Mouse (Mus musculus): ENCODE results near the gene Arhgap22. TPM values are rescaled to one million over a fixed set of nuclear protein-coding genes. Genes with fewer than 3 reads are reported as not detected.

The Arhgap22 gene
- polyA plus RNA-seq (2017; shearing (Covaris generic)), result under 1 TPM in 1 of 3 experiments, not detected in 2; 0.18 TPM

DNA sequence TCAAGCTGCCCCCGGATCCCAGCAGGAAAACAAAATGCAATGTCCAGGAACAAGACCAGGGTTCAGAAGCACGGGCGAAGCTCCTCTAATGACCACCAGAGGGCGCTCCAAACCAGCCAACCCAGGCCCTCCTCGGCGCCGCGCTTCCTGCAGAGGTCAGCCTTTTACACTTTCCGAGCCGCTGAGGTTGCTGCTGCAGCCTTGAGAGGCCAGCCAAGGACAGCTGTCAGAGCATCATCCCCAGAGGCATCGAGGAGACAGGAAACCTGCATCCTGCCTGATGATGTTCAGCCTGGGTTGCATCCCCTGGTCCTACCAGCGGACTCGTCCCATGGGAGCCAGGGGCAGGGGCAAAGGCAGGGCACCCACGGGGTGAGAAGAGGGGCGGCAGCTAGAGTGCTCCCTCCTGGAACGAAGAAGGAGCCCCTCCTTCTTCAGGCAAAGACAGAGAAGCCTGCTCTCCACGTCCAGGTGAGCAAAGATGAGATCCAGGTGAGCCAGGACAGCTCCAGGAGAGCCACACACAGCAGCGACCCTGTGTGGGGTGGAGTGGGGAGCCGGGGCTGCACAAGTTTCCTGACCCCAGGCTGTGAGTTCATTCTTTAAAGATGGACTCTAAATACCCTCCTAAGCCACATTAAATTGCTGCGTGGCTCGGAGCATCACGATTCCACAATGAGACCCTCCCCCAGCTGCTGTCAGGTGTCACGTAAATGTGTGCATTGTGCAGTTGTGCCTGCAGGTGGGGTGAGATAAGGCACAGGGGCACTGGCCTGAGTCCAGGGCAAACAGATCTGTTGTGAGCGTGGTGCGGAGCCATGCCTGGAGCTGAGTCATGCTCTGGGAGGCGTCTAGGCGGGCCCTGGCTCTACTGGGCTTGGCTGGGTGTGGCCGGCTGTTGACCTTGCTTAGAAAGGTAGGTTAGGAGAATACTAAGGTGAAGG, at the start of gene Arhgap22:
TSS of gene Arhgap22 (plus strand) at position 204 of the 944 bp plus-strand sequence.
- peak; percentile 48 for ATAC-seq

DNA sequence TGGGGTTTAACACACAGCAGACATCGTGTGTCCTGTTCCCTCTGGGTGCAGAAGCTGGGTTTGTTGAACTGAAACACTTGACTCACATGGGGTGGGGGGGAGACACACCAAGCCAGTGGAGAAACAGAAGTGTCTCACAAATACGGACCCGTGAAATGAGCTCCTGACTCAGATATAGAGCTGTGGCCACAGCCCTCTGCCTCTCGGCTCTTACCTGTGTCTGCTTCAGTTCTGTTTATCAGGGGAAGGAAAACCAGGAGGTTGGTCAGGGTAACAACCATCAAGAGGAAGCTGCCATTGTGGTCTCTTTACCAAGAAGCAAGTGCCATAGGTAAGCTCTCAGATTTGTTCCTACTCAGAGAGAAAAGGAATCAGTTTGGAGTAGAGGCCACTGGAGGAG, 45.1 kb upstream of the Arhgap22 start:
- no peak for ATAC-seq

DNA sequence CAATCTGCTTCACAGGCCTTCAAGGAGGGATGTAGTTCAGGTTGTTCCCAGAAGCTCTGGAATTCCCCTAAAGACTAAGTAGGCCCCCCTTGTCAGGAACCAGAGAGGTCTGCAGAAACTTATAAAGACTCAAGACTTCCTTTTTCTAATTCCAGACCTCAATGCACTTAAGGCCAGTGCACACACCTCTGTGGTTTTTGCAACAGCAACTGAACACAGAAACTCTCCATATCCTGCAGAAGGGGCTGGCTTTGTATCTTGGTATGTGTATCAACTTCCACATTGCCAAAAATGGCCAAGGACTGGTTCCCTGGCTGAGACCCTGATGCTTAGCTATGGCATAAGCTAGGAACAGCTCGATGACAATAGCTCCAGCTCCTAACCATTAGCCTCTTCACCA, 41.9 kb upstream of the Arhgap22 start:
- ATAC-seq, result no peak

DNA sequence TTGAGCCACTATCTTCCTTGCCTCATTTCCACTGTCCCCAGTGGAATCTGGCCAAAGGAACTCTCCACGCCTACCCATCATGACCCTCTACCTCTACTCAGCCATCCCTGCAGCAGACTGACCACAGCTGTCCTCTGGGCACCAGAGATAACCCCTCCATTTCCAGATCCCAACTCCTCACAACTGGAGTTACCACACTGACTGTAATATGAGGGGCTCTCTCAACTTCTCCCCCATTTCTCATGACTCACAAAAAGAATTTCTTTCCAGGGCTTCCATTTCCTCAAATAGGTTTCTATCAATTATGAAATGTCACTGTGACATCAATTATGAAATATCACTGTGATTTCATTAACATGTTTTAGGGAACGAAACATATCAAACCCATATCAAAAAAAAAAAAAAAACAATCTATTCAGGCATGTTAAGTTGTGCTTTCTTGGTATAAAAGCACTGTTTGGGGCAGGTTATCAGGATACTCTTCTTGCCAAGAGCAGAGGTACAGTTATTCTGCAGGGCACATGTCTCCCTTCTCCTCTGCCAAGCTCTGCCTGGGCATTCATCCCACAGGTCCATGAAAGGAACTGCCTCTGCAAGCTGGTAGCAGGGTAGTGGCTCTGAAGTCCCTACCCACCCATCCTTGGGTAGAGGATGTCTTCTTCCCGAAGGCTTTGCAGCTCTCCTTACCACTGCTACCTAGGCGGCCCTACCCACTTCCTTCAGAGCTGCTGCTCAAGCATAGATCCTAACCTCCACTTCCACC, 38.6 kb upstream of the Arhgap22 start:
- no peak for ATAC-seq

DNA sequence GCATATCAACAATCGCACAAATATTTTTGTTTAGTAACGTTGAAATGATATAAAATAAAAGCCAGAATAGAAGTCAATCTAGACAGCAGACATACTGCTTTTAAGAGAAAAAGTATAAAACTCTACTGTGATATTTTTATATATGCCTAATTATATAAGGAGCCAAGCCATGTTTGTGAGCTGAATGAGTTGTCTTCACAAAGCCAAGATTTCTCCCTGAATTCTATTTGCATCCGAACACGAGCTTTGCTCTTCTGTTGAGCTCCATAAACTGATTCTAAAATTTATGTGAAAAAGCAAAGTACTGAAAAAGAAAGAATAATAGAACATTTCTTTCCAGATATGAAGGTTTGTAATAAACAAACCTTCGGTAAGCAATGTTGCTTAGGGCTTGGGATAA, 33.7 kb upstream of the Arhgap22 start:
- ATAC-seq, result no peak

DNA sequence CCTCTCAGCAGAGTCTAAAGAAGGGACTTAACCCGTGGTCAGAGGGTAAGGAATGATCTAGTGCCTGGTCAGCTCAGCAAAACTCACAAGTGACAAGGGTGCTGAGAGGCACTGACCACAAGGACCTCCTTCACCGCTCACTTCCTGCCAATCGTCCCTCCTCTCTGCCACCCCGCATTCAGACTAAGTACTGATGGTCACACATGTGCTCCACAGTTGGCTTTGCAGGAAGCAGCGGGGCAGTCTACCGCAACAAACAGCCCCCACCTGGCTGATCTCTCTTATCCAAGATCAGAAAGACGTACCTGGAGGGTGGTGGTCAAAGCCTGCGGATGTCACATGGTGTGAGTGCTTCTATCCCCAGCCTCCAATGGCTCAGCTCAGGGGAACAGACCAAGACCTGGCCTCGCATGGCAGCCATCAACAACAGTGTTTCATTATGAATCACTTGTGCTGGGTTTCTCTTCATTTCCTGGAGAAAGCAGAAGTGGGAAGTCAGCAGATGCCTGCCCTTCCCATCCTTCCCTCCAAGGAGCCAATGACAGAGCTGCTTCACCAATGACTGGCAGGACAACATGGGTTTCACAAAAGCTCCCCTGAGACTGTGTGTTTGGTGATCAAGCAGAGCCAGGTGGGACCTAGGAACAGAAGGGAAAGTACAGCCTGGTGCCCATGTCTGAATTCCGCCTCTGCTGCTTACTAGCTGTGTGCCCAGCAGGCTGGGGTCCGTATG, 28.6 kb upstream of the Arhgap22 start, which contains the start of gene Wdfy4:
TSS of gene Wdfy4 (minus strand) at position 441 of the 733 bp plus-strand sequence.
- ATAC-seq, result no peak

DNA sequence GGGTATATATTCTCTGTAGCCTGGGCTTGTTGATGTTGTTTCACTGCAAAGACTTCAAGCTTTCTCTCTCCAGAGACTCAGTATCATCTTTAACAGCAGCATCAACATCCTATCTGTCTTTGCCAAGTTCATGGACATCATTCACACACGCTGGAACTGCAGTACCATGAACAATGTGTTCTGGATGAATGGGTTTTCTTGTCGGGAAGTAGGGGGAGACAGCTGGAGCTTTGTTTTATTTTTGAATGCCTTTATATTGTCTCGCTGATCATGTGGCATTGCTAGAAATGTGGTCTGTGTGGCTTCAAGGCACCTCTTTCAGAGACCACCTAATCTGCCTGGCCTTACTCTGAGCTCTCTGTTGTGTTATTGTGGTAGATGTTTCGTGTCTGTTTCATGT, 26.6 kb upstream of the Arhgap22 start:
- ATAC-seq, result no peak

DNA sequence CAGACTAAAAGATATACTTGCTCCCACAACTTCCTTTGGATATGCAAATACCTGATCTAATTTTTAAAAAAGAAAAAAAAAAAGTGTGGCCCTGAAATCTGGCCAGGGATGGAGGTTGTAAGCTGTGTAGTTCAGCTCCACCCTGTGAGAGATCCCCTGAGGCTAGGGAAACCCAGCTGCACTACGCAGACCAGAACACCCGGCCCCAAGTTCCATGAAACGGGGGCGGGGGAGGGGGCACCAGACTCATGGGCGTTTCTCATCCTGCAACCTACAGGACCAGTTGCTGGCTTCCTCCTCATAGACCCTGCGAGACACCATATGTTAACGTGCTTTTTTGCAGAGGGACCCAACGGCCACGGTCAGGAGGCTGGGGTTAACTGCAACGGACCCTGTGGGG, 24.6 kb upstream of the Arhgap22 start:
- no peak for ATAC-seq

DNA sequence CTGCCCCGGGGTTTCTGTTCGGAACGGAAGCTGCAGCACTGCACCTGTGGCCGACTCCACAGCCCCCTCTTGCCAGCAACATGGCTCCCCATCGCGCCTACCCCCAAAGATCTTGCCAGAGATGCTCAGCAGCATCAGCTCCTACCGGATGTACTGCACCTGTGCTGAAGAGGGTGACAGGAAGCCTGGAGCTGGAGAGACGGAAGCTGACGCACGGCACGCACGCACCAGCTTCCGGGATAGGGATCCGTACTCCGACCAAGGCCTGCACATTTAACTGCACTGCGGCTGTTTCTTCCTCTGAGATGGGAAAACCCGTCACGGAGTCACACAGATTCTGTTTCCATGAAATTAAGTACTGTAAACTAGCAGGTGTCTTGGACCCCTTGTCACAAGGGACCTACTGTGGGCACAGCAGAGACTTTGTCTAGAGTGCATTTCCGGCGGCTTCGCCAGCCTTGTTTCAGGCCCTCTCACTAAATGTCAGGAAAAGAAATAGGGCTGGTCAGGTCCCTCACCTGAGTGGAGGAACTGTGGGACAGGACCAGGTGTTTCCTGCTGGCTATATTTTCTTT, 23.9 kb upstream of the Arhgap22 start:
- no peak for ATAC-seq

DNA sequence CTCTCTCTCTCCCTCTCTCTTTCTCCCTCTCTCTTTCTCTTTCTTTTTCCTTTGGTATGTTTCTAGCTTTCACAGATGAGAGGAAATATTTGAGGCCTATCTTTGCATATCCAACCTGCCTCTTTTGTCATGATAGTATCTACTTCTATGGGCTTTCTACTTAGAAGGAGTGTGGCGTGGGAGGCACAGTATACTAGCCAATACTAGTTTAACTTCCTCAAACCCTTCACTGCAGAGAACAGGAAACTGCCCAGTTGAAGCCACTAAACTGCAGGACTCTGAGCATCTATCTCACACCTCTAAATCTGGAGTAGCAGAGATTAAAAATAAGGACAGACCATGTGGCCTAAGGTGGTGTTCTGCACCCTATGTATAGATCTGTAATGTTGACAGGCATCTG, 23.2 kb upstream of the Arhgap22 start:
- no peak for ATAC-seq

DNA sequence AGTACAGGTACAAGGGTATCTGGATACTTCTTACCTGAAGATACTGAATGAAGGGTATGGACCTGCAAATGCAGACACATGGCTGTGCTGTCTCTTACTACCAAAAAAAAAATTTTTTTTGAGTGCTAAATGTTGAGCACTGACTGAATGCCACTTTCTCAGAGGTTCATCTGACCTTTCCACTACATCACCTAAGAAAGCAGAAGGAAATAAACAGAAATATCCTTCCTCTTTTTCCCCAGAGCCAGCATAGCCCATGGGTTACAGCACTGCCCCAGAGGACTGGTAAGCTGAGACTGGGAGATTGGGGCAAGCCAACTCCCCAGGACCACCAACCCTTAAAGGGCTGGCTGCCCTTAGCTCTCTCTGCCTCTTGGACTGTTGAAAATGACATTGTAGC, 20.1 kb upstream of the Arhgap22 start:
- ATAC-seq, result no peak

DNA sequence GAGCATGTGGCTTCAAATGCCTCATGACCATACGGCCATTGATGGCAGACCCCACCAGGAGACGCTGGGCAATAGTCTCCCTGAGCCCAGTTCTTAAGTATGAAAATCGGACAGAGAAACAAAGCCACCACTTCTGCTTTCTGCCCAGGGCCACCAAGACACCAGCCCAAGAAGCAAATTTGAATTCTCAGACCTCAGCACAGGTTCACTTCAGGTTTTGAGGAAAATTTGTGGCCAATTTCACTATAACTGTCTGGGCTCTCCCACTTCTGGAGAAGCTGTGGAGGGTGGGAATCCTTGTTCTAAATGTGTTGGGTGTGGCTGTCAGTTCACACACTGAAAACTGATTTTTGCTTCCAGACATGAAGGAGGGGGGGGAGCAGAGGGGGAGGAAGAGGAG, 19.6 kb upstream of the Arhgap22 start:
- no peak for ATAC-seq

DNA sequence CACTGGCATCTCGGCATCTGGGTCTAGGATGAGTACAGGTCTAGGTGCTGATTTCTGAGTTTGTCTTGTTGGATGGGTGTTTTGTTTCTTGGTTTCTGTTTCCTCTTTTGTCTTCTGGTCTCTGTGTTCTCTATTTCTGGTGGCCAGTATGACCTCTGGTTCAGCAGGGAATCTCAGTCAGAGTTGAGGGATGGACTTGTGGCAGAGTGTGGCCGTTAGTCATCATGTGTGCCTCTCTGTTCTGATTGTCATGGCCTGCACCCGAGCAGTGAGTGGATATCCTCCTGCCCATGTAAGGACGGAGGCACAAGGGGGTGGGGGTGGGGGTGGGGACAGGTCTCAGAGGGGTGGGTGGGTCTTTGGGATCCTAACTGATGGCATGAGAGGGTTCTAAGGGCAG, 11.7 kb upstream of the Arhgap22 start:
- ATAC-seq, result no peak

DNA sequence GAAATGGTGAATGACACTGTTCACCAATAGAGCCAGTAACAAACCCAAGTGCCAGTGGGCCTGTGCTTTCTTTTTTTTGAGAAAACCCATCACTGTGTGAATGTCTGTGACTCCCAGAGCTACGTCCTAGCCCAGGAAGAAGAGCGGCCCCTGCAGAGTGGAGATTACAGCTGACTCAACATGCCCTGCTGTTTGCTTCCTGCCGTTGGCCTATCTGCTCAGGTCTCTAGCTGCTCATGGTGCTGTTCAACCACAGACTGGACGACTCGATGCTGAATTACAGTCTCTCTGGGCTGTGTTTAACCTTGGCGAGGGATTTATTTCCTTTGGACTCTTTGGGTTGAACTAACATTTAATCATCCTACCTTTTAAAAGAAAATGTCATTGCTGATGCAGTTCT, 10.9 kb upstream of the Arhgap22 start:
- ATAC-seq, result no peak

DNA sequence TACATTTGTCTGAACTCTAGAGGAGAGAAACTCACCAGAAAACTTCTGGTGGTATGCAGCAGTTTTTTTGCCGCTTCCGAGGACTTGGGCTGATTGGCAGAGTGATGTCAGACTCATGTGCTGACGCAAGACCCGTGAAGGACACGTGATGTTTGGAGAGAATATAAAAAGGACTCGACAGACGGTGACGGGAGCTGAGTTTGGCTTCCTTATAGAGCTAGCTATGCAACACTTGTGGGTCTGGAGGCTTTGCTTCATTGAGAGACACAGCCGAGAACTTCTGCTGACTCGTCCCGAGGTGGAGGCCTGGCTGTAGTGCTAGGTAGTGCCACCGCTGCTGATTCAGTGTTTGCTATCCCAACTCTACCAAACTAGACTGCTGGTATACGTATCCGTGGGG, 10.0 kb upstream of the Arhgap22 start:
- no peak for ATAC-seq

DNA sequence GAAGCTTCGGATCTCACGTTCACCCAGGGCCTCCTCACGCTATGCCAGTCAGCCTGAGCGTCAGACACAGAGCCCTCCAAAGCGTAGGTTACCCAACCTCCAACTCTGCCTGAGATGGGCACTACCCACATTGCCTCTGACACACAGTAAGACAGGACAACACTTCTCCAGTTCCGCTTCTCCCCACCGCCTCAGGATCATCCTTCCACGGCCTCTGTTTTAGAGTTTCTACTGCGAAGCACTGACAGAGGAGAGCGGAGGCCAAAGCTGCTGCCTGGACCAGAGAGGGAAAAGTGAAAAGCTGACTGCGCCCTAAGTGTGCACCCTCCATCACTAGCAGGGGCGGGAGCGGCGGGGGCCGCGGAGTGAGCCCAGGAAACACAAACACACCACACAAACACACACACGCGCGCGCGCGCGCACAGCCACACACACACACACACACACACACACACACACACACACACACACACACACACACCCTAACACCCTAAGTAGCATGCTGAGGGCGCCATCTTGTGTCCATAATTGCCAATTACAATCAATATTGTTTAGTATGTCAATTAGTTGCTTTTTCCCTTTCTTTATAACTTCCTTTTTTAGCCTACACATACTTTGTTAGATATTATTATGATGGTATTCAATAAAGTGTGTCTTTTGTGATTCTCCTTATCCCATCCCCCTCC, 8.4 kb upstream of the Arhgap22 start:
- ATAC-seq, result no peak

DNA sequence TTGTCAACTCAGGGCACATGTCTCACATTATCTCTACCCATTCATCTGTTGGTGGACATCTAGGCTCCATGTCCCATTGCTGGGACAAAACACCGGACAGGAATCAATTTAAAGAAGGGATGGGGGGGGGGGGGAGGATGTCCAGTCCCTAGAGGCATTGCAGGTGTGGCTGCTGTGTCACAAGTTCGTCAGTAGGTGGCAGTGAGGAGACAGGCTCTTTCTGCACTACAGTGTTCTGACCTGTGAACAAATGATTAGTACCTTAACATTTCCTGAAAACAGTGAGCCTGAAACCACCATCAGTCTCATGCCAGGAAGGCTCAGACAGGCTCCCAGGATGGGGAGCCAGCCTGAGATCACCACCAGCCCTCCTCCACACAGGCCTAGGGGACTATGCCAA, 6.8 kb upstream of the Arhgap22 start:
- no peak for ATAC-seq

DNA sequence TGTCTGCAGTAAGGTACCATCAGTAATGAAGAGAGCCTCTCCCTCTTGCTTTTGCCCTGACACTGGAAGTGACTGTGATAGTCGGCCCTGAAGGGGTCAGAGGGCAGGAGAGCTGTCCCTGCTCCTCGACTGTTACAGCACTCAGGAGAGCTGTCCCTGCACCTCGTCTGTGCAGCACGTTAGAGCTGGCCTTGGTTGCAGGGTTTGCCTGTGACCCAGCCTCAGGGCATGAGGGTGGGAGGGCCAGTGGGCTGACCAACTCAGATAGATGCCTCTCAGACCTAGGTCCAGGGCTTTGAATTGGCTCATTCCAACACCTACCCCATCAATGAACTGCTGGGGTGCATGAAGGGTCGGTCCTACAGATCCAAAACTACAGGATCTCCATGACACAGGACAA, 5.5 kb upstream of the Arhgap22 start:
- ATAC-seq, result no peak

DNA sequence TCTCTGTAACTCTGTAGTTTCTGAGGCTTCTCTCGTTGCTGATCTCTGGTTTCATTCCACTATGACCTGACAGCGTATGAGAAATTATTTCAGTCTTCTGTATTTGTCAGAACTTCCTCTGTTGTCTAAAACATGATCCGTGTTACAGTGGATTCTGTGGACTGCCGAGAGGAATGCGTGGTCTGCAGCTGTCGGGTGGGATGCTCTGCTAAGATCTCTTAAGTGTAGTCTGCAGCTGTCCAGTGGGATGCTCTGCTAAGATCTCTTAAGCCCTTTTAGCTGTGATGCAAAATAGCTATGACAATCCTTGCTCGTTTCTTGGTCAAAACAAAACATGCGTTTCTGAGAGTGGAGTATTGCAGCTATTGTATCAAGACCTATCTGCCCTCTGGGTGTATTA, 3.0 kb upstream of the Arhgap22 start:
- ATAC-seq, result no peak

DNA sequence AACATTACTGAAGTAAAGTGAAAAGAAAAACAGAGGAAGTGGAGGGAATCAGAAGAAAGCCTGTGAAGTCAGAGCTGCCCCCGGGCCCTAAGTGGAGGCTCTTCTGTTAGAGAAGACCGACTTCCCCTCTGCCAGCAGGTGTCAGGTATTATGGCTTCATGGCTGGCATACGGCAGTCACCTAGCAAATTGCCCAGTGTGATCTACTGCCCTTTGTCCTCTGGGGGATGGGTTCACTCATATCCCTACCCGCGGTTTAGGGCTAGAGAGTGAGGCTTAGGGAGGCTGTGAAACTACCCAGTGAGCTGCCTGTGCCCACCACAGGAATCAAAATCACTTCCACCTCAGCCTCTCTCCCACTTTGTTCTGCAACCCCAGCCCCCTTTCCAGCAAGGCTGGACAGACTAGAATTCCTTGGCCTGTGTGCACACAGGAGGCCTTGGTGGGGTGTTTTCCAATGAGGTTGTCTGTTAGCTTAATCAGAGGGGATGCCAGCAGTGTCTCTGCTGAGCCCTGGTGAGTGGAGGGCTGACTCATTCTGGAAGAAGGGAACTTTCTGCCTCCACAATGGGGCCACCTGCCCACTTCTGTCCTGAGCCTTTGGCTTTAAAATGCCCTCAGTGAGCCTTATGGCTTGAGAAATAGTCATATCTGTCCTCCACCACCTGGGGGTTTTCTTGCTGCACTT, 1.4 kb upstream of the Arhgap22 start:
- no peak for ATAC-seq

DNA sequence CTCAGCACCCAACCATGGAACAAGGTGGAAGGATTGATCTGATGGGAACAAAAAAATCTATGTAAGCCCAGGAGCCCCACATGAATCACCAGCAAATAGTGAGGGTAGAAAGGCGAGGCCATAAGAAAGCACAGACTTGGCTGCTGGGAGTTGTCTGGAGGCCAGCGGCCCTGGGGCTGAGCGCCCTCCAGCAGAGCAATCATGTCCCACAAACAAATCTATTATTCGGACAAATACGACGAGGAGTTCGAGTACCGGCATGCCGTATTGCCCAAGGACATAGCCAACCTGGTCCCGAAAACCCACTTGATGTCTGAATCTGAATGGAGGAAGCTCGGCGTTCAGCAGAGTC, 892 bp upstream of the Arhgap22 start:
- ATAC-seq, result no peak

DNA sequence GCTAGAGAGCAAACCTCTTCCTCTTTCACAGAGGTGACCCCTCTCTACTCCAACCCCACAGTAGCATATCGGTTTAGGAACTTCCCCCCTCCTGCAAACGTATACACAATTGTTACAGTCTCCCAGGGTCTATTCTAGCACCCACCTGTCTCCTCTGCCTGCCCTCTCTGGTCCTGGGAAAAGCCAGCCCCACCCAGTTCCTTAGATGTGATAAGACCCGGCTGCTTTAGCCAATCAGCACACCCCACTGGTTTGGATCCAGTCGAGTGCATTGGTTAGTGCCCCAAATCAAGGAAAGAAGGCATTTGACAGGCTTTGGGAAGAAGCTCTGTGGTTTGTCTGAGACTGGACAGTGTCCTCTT, 922 bp downstream of the Arhgap22 start:
- no peak for ATAC-seq
